Mouse (Mus musculus) lung, adult 2 months (tissue): Measurements from ENCODE around the gene 6330409D20Rik. TPM values are rescaled to one million over a fixed set of nuclear protein-coding genes. Genes with fewer than 3 reads are reported as not detected.

Source experiments
- DNase-seq: peaks from one replicate; pipeline ENCODE4 v3.0.0; 2022
- H3K4me1 ChIP-seq: fragments of 200-500 bp; 2 replicates; pipeline ENCODE4 v1.6.1; 2011; ENCODE audit warnings: low read length; ENCODE audit not compliant: control insufficient read depth, insufficient read depth
- H3K4me3 ChIP-seq: fragments of 200-500 bp; replicated peaks from 2 replicates; pipeline ENCODE3; 2011; ENCODE audit warnings: low read depth, mild to moderate bottlenecking, control low read depth, low read length; ENCODE audit errors: extremely low read depth
- CTCF ChIP-seq: fragments of 200-500 bp; IDR thresholded peaks from 2 replicates; pipeline ENCODE4 v1.5.1; 2011; ENCODE audit warnings: mild to moderate bottlenecking, low read length, control low read depth; ENCODE audit not compliant: insufficient read depth
- POLR2A ChIP-seq: fragments of 200-500 bp; IDR thresholded peaks from 2 replicates; pipeline ENCODE4 v1.6.1; 2011; ENCODE audit warnings: low read depth, mild to moderate bottlenecking, control low read depth, low read length, borderline replicate concordance; ENCODE audit errors: extremely low read depth
- WGBS: fragments of 180-500 bp; shearing (Covaris S2); methylation state at CpG from one replicate; pipeline ENCODE4 v1.1.7; 2018; 5-methylcytosine and 5-hydroxymethylcytosine counted together
- polyA plus RNA-seq: library from polyadenylated mRNA; depleted of rRNA; stranded (reverse); fragments of >200 nt; gene quantifications from 2 replicates; pipeline ENCODE4 v1.2.3, GENCODE M21; 2012

6330409D20Rik gene
- polyA plus RNA-seq, 1 experiment = 0.18 TPM

- no peak for TF ChIP-seq POLR2A
- no peaks in the 10 kb centered on the region for H3K4me1 ChIP-seq
- H3K4me3 ChIP-seq = no peak overlapping the region
- WGBS = 77% methylated on average over 8 of the region's 8 CpGs
- no peak for DNase-seq
Observed at GRCm38 (mm10) chr2:32758503-32758902, 17.7 kb upstream of the 6330409D20Rik start.

DNA sequence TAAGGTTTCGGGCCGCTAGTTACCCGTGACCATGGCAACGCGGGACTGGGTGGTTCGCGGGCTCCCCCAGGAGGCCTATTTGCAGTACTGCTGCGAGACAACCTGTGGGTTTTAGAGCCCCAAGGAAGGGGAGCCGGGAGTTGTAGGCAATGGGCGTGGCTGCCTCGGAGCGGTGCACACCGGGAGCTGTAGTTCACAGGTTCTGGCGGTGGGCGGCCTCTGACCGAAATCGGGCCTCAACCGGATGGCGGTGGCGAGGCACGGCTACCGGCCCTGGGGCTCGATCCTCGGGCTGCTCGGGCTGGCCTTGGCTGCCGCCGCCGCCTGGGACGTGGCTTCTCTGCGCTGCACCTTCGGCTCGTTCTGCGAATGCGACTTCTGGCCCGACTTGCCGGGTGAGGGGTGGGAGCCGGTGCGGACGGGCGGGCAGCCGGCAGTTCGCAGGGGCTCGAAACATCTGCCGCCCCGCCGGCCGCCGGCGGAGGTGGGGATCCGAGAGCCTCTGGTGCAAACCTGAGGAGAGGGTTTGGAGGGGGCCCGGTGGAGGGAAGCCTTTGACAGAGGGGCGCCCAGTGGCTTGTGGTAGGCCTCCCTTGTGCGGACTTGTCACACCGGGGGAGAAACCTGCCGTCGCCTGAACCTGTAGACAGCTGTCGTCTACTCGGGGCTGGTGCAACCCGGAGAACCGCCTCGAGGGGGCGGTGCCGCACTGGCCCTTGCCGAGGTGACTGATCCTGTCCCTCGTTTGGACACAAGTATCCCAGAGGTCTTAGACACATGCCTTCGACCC, 16.4 kb upstream of the 6330409D20Rik start, which contains the start of gene Tor2a:
Gene Tor2a, plus strand, starts transcription at position 179 of the 790 bp plus-strand sequence.
- Histone ChIP-seq H3K4me3 (peak within 1 kb of the TSS; percentile 58), H3K4me1 (no peaks in the 10 kb centered on the region)
- TF ChIP-seq POLR2A (peak; percentile 52; the same call in 1 of the 2 replicates), CTCF (peak; percentile 80)
- DNase-seq = peak; percentile 95
- WGBS = under 1% methylated on average over 66 of the region's 66 CpGs

GRCm38 (mm10) chr2:32756674-32757055, 15.8 kb upstream of the 6330409D20Rik start:
- Histone ChIP-seq H3K4me3 (no peak overlapping the region), H3K4me1 (no peaks in the 10 kb centered on the region)
- 32% methylated on average over 6 of the region's 6 CpGs for WGBS
- DNase-seq = no peak
- TF ChIP-seq CTCF = no peak
- TF ChIP-seq POLR2A = no peak

- 65% methylated on average over 10 of the region's 10 CpGs for WGBS
- TF ChIP-seq POLR2A = no peak
- 0 out of 2 replicates have a peak, but pooled peaks have one; percentile 7 for TF ChIP-seq CTCF
- Histone ChIP-seq H3K4me3 (no peak overlapping the region), H3K4me1 (no peaks in the 10 kb centered on the region)
- no peak for DNase-seq
Observed at GRCm38 (mm10) chr2:32752181-32752580, 11.4 kb upstream of the 6330409D20Rik start.

DNA sequence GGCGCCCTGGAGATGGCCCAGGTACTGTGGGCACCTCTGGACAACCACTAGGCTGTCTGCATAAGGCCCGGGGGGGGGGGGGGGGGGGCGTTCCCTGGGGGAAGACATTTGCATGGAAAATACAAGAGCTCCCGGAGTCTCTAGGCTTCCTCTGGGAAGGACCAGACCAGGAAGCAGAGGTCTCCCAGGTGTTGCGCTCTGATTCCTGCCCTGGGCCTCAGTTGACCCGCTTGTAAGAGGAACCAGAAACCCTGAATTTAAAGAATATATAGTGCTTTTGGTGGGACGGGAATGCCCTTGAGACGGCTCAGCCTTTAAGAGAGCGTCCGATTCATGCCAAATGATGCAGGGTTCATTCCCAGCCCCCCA, 10.8 kb upstream of the 6330409D20Rik start:
- WGBS = 45% methylated on average over 10 of the region's 10 CpGs
- H3K4me3 ChIP-seq = peak overlapping the region; percentile 44

GRCm38 (mm10) chr2:32750887-32751664, 10.3 kb upstream of the 6330409D20Rik start:
- WGBS = 58% methylated on average over 31 of the region's 31 CpGs
- peak; percentile 79 for DNase-seq
- H3K4me3 ChIP-seq = peak overlapping the region; percentile 44
- H3K4me1 ChIP-seq = no peaks in the 10 kb centered on the region
- TF ChIP-seq POLR2A (peak; percentile 48; the same call in 1 of the 2 replicates), CTCF (no peak)

More for the DNA sequence above, 10.8 kb upstream of the 6330409D20Rik start:
- no peak for TF ChIP-seq CTCF
- H3K4me1 ChIP-seq = no peaks in the 10 kb centered on the region
- DNase-seq = no peak

DNA sequence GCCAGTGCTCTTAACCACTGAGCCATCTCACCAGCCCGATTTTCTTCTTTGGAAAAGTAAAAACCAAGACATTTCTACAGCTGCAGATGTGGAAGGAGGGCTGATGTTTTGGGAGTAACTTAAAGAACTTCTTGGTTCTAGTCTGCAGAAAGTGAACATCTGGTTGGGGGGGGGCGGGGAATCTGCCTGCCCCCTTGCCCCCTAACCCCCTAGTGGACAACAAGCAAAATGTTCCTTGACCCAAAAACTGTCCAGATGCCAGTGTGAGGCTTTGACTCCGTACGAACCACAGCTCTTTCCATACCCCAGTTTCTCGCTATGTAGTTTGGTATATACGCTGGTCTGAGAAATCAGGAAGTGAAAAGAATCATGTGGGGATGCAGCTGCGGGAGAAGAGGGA, 9.4 kb upstream of the 6330409D20Rik start:
- 74% methylated on average over 7 of the region's 7 CpGs for WGBS
- no peak for DNase-seq
- H3K4me1 ChIP-seq = no peaks in the 10 kb centered on the region
- H3K4me3 ChIP-seq = no peak overlapping the region
- no peak for TF ChIP-seq POLR2A

DNA sequence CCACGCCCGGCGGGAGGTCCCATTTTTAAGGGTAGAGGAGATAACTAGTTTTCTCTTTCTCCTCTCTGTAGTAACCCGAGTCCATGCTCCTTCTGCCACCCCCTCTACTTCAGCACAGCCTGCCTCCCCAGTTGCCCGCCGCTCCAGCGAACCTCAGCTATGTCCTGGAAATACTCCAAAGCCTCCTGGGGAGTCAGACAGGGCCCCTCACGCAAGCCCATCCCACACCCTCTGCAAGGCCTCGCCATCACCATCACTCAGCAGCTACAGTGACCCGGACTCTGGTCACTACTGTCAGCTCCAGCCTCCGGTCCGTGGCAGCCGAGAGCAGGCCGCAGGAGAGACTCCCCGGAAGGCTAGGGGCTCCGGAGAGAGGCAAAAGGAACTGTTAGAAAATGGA, 8.3 kb upstream of the 6330409D20Rik start:
- TF ChIP-seq POLR2A (no peak), CTCF (no peak)
- H3K4me1 ChIP-seq = 0 out of 2 replicates have a peak, but pooled peaks cover 2% of the 10 kb centered on the region
- WGBS = 85% methylated on average over 16 of the region's 16 CpGs
- no peak for DNase-seq
- H3K4me3 ChIP-seq = no peak overlapping the region

DNA sequence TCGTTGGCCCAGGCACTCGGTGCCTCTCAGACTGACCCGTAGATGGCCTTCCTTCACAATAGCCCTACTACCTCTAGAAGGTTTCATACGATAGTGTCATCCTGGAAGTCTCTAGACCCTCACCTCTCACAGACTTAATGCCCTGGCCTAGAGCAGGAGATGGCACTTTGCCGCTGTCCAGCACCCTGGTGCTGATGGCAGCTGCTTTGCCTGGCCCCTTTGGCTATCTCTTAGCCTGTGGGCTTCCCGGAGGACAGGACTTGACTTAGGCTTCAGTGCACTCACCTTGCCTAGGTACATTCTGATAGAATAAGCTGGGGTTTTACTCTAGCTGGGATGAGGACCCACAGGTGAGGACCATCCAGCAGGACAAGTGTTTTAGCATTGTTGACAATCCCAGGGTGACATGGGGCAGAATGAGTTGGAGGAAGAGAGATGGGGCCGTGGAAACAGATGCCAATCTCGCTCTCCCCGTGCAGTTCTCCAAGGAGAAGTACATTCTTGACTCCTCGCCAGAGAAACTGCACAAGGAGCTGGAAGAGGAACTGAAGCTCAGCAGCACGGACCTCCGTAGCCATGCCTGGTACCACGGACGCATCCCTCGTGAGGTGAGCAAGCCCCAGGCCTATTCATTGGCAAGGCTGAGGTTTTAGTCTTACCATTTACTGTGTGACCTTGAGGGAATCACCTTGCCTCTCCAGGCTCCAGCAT, 3.6 kb upstream of the 6330409D20Rik start:
- 53% methylated on average over 15 of the region's 15 CpGs for WGBS
- Histone ChIP-seq H3K4me1 (peaks cover 11% of the 10 kb centered on the region), H3K4me3 (no peak overlapping the region)
- no peak for DNase-seq
- TF ChIP-seq POLR2A (no peak), CTCF (no peak)
